Mouse (Mus musculus) midbrain, embryonic 16.5 days (tissue): ENCODE measurements around the gene Olfr1249. TPM values are rescaled to one million over a fixed set of nuclear protein-coding genes. Genes with fewer than 3 reads are reported as not detected.
"Not testable (repeated sequence)": the region's sequence is repeated elsewhere in the genome, so short reads cannot be mapped to it uniquely, and the experiment has no call there.

Experiments
- ATAC-seq: fragments of 200-750 bp; cut with Nextera tagmentation; 2 replicates; pipeline ENCODE4 v1.8.0; 2017; ENCODE audit warnings: moderate TSS enrichment
- H3K27ac ChIP-seq: fragments of 300-500 bp; sonication (generic); 2 replicates; pipeline ENCODE4 v1.5.1; 2014; ENCODE audit warnings: mild to moderate bottlenecking, low read length, mixed read lengths
- H3K27me3 ChIP-seq: fragments of 300-500 bp; sonication (generic); 2 replicates; pipeline ENCODE4 v1.6.1; 2014; ENCODE audit warnings: low read depth, low read length, mixed read lengths; ENCODE audit not compliant: control insufficient read depth, insufficient read depth
- H3K36me3 ChIP-seq: fragments of 300-500 bp; sonication (generic); 2 replicates; pipeline ENCODE4 v1.6.1; 2014; ENCODE audit warnings: mild to moderate bottlenecking, low read length, moderate library complexity, mixed read lengths; ENCODE audit not compliant: control insufficient read depth, insufficient read depth
- H3K4me1 ChIP-seq: fragments of 300-500 bp; sonication (generic); 2 replicates; pipeline ENCODE4 v1.6.1; 2014; ENCODE audit warnings: mild to moderate bottlenecking, low read length, mixed read lengths; ENCODE audit not compliant: control insufficient read depth, insufficient read depth
- H3K4me2 ChIP-seq: fragments of 300-500 bp; sonication (generic); 2 replicates; pipeline ENCODE4 v1.6.1; 2014; ENCODE audit warnings: mild to moderate bottlenecking, low read length, mixed read lengths
- H3K4me3 ChIP-seq: fragments of 300-500 bp; sonication (generic); 2 replicates; pipeline ENCODE4 v1.5.1; 2014; ENCODE audit warnings: low read depth, mild to moderate bottlenecking, low read length, moderate library complexity, mixed read lengths
- H3K9ac ChIP-seq: fragments of 300-500 bp; sonication (generic); 2 replicates; pipeline ENCODE4 v1.6.1; 2014; ENCODE audit warnings: low read depth, low read length, mixed read lengths
- H3K9me3 ChIP-seq: fragments of 300-500 bp; sonication (generic); replicated peaks from 2 replicates; pipeline ENCODE4 v1.6.1; 2014; ENCODE audit warnings: mild to moderate bottlenecking, low read length, mixed read lengths; ENCODE audit not compliant: control insufficient read depth, poor library complexity, severe bottlenecking
- WGBS: fragments of 180-500 bp; shearing (Covaris S2); extraction: QIAGEN DNeasy Blood & Tissue Kit; methylation state at CpG from one replicate; pipeline ENCODE4 v1.1.7; 2014; 5-methylcytosine and 5-hydroxymethylcytosine counted together
- polyA plus RNA-seq: library from polyadenylated mRNA; unstranded; fragments of >200 nt; fragmentation: Nextera tagmentation; extraction: Ambion mirVana; gene quantifications from 2 replicates; pipeline ENCODE4 v1.2.1, GENCODE M21; 2015

Gene Olfr1249
- not detected in 2 replicates for polyA plus RNA-seq

GRCm38 (mm10) chr2:89634883-89635282, at the start of gene Olfr1249:
Olfr1249 (minus strand) TSS chr2:89634983.
- no peak within 1 kb of the TSS for H3K4me2 ChIP-seq
- no peaks in the 10 kb centered on the region for H3K36me3 ChIP-seq
- no peak within 1 kb of the TSS for H3K9ac ChIP-seq
- no peak within 1 kb of the TSS for H3K27ac ChIP-seq
- no peak within 1 kb of the TSS for H3K4me3 ChIP-seq
- H3K9me3 ChIP-seq: no peaks in the 10 kb centered on the region
- ATAC-seq: no peak
- no peaks in the 10 kb centered on the region for H3K4me1 ChIP-seq
- 94% methylated on average over 2 of the region's 2 CpGs for WGBS
- no peaks in the 10 kb centered on the region for H3K27me3 ChIP-seq

GRCm38 (mm10) chr2:89671836-89672235, 37.1 kb upstream of the Olfr1249 start, which contains the start of gene Olfr1251:
Olfr1251 (minus strand) TSS chr2:89671936.
- H3K4me2 ChIP-seq: no peak within 1 kb of the TSS
- no peaks in the 10 kb centered on the region for H3K27me3 ChIP-seq
- no peaks in the 10 kb centered on the region for H3K36me3 ChIP-seq
- no peaks in the 10 kb centered on the region for H3K4me1 ChIP-seq
- no peak within 1 kb of the TSS for H3K9ac ChIP-seq
- no peak within 1 kb of the TSS for H3K27ac ChIP-seq
- ATAC-seq: no peak
- no peaks in the 10 kb centered on the region for H3K9me3 ChIP-seq
- no peak within 1 kb of the TSS for H3K4me3 ChIP-seq

GRCm38 (mm10) chr2:89661367-89661766, 26.6 kb upstream of the Olfr1249 start, which contains the start of gene Olfr1250:
Olfr1250 (minus strand) TSS chr2:89661467.
- Histone ChIP-seq H3K4me1 (no peaks in the 10 kb centered on the region), H3K36me3 (no peaks in the 10 kb centered on the region), H3K27ac (no peak within 1 kb of the TSS), H3K9ac (no peak within 1 kb of the TSS), H3K9me3 (no peaks in the 10 kb centered on the region), H3K4me2 (no peak within 1 kb of the TSS), H3K4me3 (no peak within 1 kb of the TSS), H3K27me3 (no peaks in the 10 kb centered on the region)
- no peak for ATAC-seq

GRCm38 (mm10) chr2:89618145-89618544, 16.6 kb downstream of the Olfr1249 start, which contains the start of gene Olfr1248:
Olfr1248 (minus strand) TSS chr2:89618245.
- not testable (repeated sequence) for H3K27ac ChIP-seq, H3K9me3 ChIP-seq, H3K9ac ChIP-seq, H3K4me2 ChIP-seq, H3K27me3 ChIP-seq, ATAC-seq, H3K36me3 ChIP-seq, H3K4me3 ChIP-seq, H3K4me1 ChIP-seq
- WGBS: 97% methylated on average over 1 of the region's 1 CpGs

GRCm38 (mm10) chr2:89614030-89614429, 20.8 kb downstream of the Olfr1249 start, which contains the start of gene Olfr1247:
Olfr1247 (minus strand) TSS chr2:89614130.
- H3K27me3 ChIP-seq: no peaks in the 10 kb centered on the region
- 95% methylated on average over 2 of the region's 2 CpGs for WGBS
- no peaks in the 10 kb centered on the region for H3K9me3 ChIP-seq
- no peak within 1 kb of the TSS for H3K9ac ChIP-seq
- ATAC-seq: no peak
- no peak within 1 kb of the TSS for H3K27ac ChIP-seq
- no peaks in the 10 kb centered on the region for H3K4me1 ChIP-seq
- H3K36me3 ChIP-seq: no peaks in the 10 kb centered on the region
- no peak within 1 kb of the TSS for H3K4me3 ChIP-seq
- H3K4me2 ChIP-seq: no peak within 1 kb of the TSS

- no peak within 1 kb of the TSS for H3K27ac ChIP-seq
- H3K4me1 ChIP-seq: no peaks in the 10 kb centered on the region
- WGBS: 78% methylated on average over 2 of the region's 2 CpGs
- no peaks in the 10 kb centered on the region for H3K27me3 ChIP-seq
- H3K36me3 ChIP-seq: no peaks in the 10 kb centered on the region
- ATAC-seq: no peak
- no peak within 1 kb of the TSS for H3K9ac ChIP-seq
- no peaks in the 10 kb centered on the region for H3K9me3 ChIP-seq
- H3K4me3 ChIP-seq: no peak within 1 kb of the TSS
- no peak within 1 kb of the TSS for H3K4me2 ChIP-seq
Measured at GRCm38 (mm10) chr2:89593057-89593456, 41.7 kb downstream of the Olfr1249 start, which contains the start of gene Olfr1246. Olfr1246 (minus strand) TSS chr2:89593157.

Other genes starting within 250 kb of the Olfr1249 start
- not detected in 2 replicates for gene Olfr1238, start 225.3 kb downstream of the Olfr1249 start, polyA plus RNA-seq
- not detected in 2 replicates for gene Olfr1239, start 214.6 kb downstream of the Olfr1249 start, polyA plus RNA-seq
- gene Olfr1240, start 192.0 kb downstream of the Olfr1249 start, polyA plus RNA-seq: not detected in 2 replicates
- not detected in 2 replicates for gene Olfr1241, start 147.9 kb downstream of the Olfr1249 start, polyA plus RNA-seq
- gene Olfr1242, start 136.6 kb downstream of the Olfr1249 start, polyA plus RNA-seq: not detected in 2 replicates
- not detected in 2 replicates for gene Olfr1243, start 103.5 kb downstream of the Olfr1249 start, polyA plus RNA-seq
- gene Olfr1245, start 56.5 kb downstream of the Olfr1249 start, polyA plus RNA-seq: not detected in 2 replicates
- gene Olfr1246, start 41.8 kb downstream of the Olfr1249 start, polyA plus RNA-seq: not detected in 2 replicates
- not detected in 2 replicates for gene Olfr1247, start 20.9 kb downstream of the Olfr1249 start, polyA plus RNA-seq
- gene Olfr1248, start 16.7 kb downstream of the Olfr1249 start, polyA plus RNA-seq: not detected in 2 replicates
- gene Olfr1250, start 26.5 kb upstream of the Olfr1249 start, polyA plus RNA-seq: not detected in 2 replicates
- gene Olfr1251, start 37.0 kb upstream of the Olfr1249 start, polyA plus RNA-seq: not detected in 2 replicates
- gene Olfr1252, start 90.0 kb upstream of the Olfr1249 start, polyA plus RNA-seq: not detected in 2 replicates
- gene Olfr1253, start 122.1 kb upstream of the Olfr1249 start, polyA plus RNA-seq: not detected in 2 replicates
- gene Olfr1254, start 158.6 kb upstream of the Olfr1249 start, polyA plus RNA-seq: not detected in 2 replicates
- not detected in 2 replicates for gene Olfr1255, start 177.1 kb upstream of the Olfr1249 start, polyA plus RNA-seq
- not detected in 2 replicates for gene Olfr1256, start 206.6 kb upstream of the Olfr1249 start, polyA plus RNA-seq
- gene Olfr48, start 213.2 kb upstream of the Olfr1249 start, polyA plus RNA-seq: not detected in 2 replicates
- not detected in 2 replicates for gene Olfr1257, start 243.5 kb upstream of the Olfr1249 start, polyA plus RNA-seq